Mouse (Mus musculus): Measurements from ENCODE around the gene Ddx60.
A peak's percentile ranks its signal among the peaks of the same experiment; 100 is the strongest.
"Not testable (repeated sequence)": the region's sequence is repeated elsewhere in the genome, so short reads cannot be mapped to it uniquely, and the experiment has no call there.

The Ddx60 gene

DNA sequence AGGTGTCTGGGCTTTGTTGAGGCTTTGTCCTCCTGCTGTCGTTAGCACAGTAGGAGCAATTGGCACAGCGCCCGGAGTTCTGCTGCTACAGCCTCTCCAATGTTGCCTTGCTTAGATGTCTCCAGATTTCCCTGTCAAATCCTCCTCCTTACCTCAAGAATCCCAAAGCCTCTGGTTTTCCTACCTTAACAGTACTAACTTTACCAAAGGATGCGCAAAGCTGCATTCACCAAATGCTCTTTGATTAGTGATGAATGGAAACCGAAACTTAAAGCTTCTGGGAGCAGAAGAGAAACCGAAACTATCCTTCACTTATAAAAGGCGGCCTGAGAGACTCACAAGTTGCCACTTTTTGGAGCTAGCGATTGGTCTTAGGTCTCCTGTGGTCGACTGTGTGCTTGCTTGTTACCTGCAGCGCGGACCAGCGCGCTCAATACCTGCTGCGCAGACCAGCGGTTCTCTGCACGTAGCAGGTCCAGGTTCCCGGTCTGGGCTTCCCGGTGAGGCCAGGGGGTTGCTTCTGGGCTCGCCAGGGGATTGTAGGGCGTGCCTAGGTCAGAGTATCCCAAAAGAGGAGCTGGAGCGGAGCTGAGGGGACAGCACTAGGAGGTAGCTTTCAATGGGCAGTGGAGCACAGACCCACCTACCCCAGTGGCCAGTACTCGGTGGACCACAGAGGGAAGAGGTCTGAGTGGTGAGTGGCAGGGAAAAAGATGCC lies at the start of gene Ddx60:
Gene Ddx60, plus strand, starts transcription at position 311 of the 718 bp plus-strand sequence.
- peak; percentile 69 for DNase-seq

DNA sequence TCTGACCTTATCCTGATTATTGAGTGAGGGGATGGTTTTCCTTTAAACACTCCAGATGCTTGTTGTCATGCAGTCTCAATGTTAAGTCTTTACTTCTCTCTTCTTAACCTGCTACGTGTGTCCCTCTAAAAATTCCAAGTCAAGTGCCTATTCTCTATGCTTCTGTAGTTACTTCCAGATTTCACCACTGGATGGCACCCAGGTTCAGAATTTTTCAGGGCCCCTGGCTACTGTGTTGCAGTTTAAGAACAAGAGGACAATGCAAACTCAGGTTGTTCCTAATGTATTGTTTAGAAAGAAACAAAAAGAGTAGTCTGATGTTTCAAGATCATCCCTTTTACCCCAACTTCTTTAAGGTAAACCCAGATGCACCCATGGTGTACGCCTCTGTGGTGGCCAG lies 33.8 kb upstream of the Ddx60 start:
- peak; percentile 64 for DNase-seq

DNA sequence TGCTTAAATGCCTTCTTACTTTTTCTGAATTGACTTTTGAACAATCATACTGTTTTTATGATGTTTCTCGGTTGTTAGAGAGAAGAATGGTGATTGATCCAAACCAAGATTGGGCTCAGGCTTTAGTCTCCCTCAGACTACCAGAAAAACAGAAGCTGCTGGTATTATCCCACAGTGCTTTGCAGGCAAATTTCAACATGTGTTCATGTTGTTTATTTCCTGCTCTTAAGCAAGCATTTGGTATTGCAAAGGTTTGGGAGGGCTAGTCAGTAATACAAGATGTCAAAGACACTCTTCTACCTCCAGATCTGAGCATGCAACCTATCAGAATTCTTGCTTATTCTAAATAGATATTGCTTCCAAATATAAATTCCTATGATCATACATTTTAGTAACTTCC lies 31.1 kb upstream of the Ddx60 start:
- no peak for DNase-seq

DNA sequence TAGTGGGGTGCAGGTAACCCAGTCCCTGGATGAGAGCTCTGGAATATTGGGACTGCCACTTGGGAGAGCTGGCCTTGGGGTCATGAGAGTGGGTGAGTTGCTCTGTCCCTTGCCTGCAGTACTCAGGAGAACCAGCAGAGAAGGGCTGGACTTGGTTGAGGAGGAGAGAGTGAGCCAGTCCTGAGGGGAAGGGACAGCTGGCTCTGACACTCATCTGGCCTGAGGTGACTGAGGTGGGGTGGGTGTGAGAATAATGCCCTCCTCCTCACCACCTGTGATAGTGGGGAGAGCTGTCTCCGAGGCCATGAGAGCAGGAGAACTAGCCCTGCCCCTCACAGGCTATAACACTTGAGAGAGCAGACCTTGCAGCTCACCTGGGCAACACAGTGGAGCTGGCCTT lies 30.5 kb upstream of the Ddx60 start:
- DNase-seq = no peak

DNA sequence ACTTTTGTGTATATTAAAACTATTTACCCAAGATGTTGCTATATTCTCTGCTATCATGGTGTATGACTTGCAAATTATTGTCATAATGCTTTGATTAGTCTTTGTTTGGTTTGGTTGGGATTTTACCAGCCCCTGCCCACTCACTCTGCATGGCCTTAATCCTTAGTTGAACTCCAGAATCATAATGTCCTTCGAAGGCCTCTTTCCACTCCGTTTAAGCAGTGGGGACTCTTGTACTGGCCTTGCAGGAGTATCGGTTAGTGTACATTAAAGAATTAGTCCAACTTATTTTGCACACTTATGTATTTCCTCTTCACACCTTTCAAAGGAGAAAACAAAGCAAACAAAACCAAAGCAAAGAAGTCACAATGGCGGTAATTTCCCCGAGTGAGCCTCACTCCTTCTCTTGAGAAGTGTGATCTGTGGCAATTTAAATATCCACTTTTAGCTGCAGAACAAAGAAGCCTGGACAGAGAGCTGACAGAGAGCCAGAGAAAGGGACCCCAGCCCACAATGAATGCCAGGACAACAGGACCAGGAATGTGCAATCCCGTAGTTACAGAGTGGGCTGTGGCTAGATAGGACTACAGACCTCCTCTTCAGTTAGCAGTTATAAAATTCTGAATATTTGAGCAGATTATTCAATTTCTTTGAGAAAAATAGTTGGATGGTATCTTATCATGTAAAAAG lies 26.7 kb upstream of the Ddx60 start:
- DNase-seq = no peak

DNA sequence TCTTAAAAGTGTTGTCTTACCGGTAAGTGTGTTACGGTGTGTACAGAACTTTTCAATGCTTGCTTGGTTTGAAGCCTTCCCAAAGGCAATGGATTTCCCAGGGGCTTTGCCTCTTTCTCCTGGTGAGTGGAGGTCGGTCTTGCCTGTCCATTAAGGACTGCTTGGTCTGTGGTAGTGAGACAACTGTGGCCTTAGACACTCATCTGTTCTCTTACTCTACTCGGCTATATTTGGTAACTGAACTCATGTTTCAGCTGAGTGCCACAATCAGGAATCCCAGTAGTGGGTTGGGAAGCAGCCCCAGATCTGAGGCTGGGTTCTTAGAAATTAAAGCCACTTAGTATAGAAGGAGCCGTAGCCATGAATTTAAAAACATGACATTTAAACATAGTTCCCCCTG lies 25.4 kb upstream of the Ddx60 start, which contains the start of gene Palld:
Gene Palld, minus strand, starts transcription at position 170 of the 400 bp plus-strand sequence.
- no peak for DNase-seq

DNA sequence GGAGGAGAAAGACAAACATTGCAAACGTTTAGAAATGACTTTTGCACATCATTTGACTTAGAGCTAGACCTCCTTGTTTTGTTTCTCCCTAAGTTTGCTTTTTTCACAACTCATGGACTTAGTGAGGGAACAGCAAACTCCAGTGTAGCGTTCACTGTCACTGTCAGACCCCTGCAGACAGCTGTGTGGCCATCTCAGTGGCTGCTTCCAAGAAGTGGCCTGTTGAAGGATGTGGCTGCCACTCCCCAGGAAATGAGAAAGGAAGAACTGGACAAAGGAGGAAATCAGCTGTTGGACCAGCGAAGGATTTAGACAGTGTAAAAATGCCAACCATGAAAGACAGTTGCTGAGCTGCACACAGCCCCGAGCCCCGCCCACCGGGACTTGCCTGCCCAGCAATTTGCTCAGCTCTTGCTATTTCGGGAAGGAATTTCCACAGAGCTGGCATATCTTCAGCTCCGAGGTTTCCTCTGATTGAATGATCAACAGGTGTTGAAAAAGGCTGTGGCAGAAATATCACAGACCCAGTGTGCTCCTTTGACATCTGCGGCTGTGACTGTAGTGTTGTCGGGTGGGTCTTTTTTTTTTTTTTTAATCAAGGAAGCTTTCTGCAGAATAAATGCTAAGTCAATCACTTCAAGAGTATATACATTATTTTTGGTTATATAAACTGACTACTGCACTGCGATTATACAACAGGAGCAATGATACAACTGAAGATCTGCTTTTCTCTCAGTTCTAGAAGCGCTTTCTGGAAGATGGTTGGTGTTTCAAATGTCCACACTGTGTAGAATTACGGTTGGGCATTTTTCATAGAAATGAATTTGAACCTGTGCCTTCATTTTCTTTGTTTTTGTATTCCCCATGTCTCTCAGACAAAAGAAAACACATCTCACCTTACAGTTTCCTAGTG lies 19.3 kb upstream of the Ddx60 start:
- DNase-seq = no peak

DNA sequence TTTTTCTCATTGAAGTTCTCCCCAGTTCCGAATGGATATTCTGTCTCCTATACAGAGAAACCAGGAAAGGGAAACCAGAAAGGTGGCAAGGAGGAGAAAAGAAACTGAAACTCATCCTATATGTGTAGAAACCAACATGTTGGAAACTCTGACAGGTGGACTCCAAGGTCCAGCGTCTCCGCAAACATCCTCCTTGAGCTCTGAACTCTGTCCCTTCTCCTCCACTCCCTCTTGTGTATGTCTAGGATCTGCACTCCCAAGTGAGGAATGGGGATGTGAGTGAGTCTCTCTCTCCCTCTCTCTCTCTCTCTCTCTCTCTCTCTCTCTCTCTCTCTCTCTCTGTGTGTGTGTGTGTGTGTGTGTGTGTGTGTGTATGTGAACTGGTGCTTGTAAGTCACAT lies 18.6 kb upstream of the Ddx60 start:
- no peak for DNase-seq

DNA sequence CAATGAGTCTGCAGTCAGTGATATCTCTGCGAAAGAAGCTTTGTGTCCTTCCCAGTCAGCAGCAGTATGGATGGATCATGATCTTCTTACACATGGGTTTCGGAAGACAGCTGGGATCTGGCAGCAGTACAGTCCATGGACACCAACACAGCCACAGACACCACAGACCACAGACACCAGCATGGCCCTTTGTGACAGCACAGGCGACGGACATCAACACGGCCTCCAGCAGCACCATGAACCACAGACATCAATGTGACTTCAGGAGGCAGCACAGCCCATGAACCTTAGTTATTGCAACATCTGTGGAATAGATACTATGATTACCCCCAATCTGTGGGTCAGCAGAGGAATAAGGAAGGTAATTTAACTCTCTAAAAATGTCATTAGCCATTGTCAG lies 15.1 kb upstream of the Ddx60 start:
- DNase-seq = no peak

DNA sequence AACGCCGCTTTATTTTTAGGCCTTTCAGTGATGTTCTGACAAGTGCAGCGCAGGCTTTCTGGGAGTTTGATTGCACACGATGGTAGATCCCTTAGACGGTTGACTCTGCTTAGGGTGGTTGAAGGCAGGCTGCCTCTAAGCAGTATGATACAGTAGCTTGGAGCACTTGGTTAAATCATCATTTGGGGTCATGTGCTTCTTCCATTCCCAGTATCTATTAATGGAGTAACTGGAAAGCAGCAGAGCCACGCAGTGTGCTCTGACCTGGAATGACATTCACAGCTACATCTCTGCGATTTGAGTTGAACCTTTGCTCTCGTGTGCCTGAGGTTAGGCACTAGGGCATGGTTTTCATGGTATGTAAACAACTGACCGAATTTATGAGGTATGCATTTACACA lies 13.9 kb upstream of the Ddx60 start:
- no peak for DNase-seq

DNA sequence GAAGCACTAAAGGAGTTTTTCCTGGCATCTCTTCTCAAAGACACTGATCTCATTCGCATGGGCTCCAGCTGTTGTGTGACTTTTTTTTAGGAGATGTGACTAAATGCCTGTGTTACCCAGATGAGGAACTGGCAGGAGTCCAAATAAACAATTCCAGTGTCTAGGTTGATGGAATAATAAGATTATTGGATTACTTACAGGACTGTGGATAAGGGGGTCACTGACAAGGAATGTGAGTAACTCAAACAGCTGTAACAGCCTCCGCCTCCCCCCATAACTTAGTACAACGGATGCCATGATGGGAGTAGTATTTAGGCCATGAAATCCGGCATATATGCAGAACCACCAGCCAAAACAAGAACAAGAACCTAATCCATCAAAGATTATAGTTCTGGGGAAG lies 10.6 kb upstream of the Ddx60 start:
- peak; percentile 77 for DNase-seq

DNA sequence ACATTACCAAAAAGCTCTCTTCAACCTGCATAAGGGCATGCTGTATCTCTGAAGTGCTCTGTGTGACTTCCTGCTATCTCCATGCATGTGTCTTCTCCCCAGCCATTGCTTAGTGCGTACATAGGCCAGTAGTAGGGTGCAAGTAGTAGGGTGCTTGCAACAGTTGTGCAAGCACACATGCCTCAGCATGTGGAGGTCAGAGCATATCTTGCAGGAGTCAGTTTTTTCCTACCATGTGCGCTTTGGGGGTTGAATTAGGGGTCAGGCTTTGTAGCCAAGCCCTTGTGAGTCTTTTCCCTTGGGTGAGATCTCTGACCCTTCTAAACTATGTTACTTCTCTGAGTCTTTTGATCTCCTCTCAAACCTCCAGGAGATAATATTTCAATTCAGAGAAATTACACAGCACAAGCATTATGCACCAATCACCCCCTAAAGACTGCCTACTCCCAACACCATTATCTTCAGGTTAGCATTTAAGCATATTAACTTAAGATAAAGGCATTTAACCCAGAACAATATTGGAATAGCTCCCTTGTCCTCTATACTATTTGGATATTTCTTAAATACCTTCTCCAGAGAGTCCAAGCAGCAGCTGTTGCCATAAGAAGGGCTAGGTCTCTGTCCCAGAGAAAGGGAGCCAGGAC lies 8.6 kb upstream of the Ddx60 start:
- no peak for DNase-seq

DNA sequence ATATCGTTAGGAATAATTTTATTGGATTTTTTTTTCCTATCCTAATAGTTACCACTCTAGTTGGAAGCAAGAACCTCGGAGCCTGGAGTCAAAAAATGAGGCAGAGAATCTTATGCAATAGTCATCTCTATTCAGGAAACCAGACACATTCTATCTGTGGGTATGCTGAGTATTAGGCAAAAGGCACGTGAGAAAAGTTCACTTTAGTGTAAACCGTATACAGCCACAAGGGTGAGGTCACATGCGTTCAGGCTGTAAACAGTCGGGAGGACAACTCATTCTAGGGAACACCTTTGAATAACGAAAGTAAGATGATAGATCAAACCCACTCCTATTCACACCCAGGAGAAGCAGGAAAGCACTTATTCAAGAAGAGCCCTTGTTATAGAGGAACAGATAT lies 7.5 kb upstream of the Ddx60 start:
- no peak for DNase-seq

DNA sequence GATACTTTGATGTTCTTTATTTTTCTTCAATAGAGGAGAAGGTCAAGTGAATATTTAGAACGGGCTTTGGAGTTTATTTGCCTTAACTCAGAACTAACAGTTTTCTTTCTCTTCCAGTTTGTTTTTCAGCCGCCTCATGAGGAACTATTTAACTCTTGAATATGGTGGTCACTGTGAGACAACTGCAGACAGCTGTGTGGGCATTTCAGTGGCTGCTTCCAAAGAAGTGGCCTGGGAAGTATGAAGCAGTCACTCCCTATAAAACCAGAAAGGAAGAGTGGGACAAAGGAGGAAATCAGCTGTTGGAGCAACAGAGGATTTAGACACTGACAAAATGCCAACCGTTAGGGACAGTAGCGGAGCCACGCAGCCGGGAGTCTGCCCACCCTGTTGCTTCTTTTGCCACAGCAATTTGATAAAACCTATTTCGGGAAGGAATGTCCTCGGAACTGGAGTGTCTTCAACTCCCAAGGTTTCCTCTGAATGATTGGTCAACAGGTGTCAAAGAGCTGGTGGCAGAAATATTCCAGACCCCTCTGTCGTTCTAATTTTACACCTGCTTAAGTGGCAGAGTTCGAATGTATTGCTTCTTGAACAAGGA lies 6.3 kb upstream of the Ddx60 start:
- no peak for DNase-seq

DNA sequence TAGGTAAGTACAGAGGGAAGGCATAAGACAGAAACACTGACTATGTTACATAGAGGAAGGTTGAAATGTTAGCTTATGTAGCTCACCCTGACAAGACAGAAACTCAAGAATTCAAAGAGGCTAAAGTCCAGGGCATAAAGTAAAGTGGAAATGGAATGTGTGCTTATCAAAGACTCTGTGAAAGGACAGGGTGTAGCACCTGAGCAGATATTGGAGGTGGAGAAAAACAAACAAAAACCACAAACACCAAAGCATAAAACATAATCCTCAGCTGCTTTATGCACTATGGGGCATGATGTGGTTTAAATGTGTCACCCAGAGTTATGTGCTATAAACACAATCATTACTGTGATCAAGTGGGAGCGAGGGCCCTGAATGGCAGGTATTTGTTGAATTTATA lies 3.4 kb upstream of the Ddx60 start:
- DNase-seq = no peak

DNA sequence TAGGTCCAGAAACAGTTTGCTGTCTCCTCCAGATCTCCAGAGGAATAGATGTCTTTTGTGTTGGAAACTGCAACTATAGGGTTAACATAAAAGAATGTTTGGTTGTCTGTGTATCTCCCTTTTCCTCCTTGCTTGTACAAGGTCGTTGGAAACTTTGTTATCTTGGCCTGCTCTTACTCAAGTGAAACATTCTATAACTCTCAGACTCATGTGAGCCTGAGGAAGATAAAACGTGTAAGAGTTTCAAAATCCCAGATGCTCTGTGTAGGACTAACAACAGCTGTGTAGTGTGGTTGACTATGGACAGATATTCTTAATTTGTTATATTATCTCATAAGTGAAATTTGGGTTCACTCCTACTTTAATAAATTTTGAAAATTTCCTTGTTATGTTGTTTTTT lies 5.4 kb downstream of the Ddx60 start:
- DNase-seq = no peak

DNA sequence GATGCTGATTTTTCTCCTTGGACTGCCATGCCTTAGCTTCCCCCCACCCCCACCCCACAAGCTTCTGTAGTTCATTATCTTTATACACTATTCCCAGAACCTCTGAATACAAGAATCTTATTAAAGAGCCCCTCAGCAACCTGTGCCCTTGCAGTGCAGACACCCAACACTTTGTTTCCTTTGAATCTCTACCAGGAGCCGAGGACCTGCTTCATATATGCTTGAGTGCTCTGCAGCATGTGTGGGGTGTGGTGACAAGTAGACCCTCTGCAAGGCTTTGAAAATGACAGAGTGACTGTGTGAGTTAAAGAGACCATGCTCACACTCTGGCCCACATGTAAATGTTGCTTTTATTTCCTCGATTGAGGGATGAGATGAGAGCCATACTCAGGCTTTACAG lies 9.7 kb downstream of the Ddx60 start:
- no peak for DNase-seq

DNA sequence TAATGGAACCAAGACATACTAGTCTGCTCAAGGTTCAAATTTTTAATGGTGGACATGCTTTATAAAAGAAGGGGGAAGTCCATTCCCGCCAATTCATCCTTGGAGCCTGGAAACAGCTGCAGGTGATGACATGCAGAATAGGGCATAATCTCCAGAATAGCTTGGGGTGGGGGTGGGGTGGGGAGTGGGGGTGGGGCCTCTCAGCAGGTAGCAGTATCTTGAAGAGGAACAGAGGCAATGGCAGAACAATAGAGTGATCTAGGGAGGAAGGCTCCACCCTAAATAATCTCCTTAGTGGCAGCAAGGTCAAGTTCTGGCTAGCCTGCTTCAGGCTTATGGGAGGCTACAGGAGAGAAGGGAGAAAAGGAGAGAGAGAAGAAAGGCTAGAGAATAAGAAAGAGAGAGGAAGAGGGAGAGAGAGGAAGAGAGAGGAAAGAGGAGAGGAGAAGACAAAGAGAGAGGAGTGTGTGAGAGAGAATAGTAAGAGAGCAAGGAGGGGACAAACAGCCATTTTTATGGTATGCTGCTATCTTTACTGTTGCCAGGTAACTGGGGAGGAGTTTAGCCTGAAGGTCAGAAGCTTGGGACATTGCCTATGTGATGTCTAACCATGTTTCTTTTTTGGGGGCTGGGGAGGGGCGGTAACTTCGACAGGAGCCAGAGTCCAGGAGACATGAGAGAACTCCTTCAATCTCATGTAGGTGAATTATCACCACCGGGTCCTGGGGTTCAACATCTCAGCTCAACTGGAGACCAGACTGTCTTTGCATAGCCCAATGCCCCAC lies 36.9 kb downstream of the Ddx60 start:
- DNase-seq = not testable (repeated sequence)

DNA sequence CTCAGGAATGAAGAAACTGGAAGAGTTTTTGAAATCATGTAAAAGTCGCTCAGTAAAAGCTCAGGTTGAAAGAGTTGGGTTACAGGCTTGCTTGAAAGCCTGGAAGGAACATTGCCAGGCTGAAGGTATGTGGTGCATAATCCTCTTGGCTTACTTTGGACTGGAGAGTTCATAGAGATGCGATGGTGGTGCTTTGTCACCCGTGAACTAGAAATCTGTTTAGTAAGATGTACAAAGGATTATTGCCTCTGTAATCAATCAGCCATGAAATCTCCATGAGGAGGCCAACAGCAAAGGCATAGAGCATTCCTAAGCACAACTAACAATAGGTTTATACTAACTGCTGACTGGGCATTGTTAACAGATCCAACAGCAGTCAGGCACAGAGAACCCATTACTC lies 41.7 kb downstream of the Ddx60 start:
- peak; percentile 70 for DNase-seq

DNA sequence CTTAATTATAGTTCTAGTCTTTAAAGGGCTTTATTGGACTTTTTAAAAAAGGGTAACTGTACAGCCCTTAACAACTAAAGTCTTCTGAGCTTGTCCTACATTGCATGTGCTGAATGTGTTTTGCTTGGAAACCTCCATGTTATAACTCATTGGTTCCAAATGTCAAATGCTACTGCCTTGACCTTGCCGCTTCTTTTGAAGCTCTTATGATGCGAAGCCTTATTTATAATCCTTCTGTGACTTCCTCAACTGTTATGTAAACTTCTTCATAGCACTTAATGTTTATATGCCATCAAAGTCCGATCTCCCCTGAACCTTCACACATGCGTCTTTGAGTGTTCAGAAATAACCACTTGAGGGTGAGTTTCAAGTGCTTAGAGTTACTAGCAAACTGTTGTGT lies 57.1 kb downstream of the Ddx60 start:
- DNase-seq = no peak

DNA sequence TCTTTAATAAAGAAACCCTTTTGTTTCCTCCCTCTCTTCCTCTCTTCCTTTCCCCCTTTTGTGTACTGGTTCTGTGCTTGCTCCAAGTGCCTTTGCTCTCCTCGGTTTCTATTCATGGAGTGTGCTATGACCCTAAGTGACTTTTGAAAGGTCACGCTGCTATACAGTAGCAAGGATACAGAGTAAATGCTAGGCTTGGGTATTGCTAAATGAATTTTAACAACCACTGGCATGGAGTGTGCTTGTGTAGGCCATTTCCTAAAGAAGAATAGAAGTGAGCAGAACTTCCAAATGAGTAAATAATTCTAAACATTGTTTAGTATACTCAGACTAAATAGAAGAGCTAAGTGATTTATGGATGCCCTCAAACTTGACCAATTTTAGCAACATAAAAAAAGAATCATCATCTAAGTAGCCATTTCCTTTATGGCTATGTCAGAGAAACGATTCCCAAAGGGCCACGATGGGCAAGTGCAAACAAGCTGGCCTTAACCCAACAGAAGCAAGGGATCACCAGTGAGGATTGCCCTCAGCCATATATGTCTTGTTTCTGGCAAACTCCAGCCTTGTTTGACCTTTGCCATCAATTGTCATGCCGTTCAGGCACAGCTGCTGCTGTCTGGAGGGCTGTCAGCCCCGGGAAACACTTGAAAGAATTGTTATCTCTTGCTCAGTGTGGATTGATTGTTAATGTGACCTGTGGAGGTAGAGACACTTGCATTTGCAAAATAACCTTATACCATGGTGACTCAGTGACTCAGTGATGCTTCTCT lies 58.0 kb downstream of the Ddx60 start:
- DNase-seq = no peak

Data from retina, postnatal 1 day (tissue).